Mouse (Mus musculus) T-helper 17 cell (primary cell): ENCODE results near the gene Susd1.

Experiments
- in situ Hi-C, 2 experiments: fragments of 300-600 bp; cut with MboI, MseI; formaldehyde crosslinking; loops; 1 replicate in 1 of 2; 2 replicates in 1 of 2; pipeline ENCODE4 v1.15.1; 2025; ENCODE audit warnings: high pct_unique_total_duplicates in 2 of 2

The Susd1 gene

DNA sequence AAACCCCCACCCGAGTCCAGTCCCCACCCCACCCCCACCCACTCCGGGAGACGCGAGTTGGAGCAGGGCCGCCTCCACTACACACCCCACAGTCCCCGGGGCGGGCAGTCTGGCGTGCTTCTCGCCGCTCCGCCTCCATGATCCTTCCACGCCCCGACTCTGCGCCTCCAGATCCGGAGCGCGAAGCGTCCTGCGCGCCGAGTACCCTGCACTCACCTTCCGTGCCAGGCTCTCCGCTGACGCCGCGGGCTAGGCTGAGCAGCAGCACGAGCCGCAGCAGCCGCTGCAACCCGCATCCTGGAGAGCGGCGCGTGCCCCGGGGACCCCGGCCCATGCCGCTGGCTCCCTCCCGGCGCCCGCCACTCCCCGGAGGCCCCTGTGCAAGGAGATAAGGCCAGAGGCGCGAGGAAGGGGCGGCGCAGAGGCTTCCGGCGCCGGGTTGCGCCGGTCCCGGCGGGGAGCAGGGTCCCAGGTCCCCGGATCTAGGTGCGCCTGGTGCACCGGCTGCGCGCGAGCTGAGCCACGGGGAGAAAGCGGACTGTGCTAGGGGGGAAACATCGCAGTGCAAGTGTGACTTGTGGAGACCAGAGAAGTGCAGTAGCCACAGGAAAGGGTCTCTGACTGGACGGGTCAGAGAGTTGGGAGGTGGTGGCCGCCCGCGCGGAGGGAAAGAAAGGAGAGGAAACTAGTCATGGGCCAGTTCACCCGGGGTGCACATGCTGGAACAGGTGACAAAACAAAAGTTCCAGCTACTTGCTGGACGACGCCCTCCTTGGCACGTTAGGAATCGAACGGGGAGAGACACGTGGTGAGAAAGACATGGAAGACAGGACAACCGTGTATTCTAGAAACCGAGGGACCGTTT, at the start of gene Susd1:
Susd1 (minus strand) TSS at position 644 of the 865 bp plus-strand sequence.
- in situ Hi-C loops: loop anchor here in 1 of 2 experiments (5.0 kb wide), 1 partner anchor 36 kb away; no protein-coding TSS in a partner anchor

- in situ Hi-C loops: no loop called here
Observed at GRCm38 (mm10) chr4:59471306-59471705, 32.9 kb upstream of the Susd1 start.

DNA sequence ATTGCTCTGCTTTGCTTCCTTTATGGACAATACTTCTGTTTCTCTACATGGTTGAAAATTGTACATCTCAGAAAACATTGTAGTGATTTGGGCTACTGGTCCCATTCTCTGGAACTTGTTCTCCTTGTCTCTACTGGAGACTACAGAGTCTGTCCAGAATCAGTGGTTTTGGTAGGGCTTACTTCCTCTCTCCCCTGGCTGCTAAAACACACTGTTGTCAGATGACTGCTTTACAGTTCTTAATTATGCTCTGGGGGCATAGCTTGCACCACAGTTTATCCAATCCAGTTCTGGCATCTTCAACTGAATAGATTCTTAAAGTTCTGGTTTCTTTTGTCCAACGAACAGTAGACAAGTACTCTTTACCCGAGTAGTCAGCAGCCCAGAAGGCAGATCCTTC, 27.0 kb upstream of the Susd1 start:
- in situ Hi-C loops: no loop called here

GRCm38 (mm10) chr4:59464661-59465060, 26.2 kb upstream of the Susd1 start:
- in situ Hi-C loops: no loop called here

- in situ Hi-C loops: no loop called here
Observed at GRCm38 (mm10) chr4:59462494-59462893, 24.1 kb upstream of the Susd1 start.

DNA sequence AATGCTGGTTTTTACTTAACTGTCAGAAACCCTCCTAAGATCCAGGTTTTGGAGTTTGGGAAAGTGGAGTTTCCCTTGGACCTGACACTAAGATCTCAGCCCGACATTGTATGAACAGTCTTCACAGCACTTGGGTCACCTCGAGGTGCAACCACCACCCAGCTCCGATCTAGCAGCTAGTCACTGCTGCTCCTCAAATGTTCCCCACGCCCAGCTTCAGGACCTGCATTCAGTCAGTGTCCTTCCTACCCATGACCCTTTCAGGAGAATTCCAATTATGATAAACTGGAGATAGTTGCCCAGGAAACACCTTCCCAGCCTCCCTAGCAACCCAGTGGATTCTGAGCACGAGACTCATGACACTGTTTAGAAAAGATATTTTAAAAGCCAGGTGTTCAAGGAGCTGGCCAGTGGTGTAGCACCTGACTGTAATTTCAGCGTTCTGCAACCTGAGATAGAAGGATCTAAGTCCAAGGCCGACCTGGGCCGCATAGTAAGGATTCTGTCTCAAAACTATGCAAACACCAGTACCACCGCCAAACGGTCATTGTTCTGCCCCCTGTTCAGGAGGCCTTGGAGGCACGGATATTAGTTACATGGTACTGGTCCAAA, 22.8 kb upstream of the Susd1 start:
- in situ Hi-C loops: no loop called here

- in situ Hi-C loops: loop anchor here in 1 of 2 experiments (10.0 kb wide), 1 partner anchor 115 kb away; no protein-coding TSS in a partner anchor
Observed at GRCm38 (mm10) chr4:59459216-59459955, 21.0 kb upstream of the Susd1 start.

GRCm38 (mm10) chr4:59457941-59458340, 19.5 kb upstream of the Susd1 start:
- in situ Hi-C loops: loop anchor here in 1 of 2 experiments (10.0 kb wide), 1 partner anchor 117 kb away; no protein-coding TSS in a partner anchor

- in situ Hi-C loops: loop anchor here in 1 of 2 experiments (10.0 kb wide), 1 partner anchor 118 kb away; no protein-coding TSS in a partner anchor
Observed at GRCm38 (mm10) chr4:59457091-59457490, 18.7 kb upstream of the Susd1 start.

GRCm38 (mm10) chr4:59455465-59455864, 17.0 kb upstream of the Susd1 start:
- in situ Hi-C loops: loop anchor here in 1 of 2 experiments (10.0 kb wide), 1 partner anchor 119 kb away; no protein-coding TSS in a partner anchor

GRCm38 (mm10) chr4:59454046-59454445, 15.6 kb upstream of the Susd1 start:
- in situ Hi-C loops: loop anchor here in 1 of 2 experiments (5.0 to 10.0 kb wide), 2 partner anchors 82 to 121 kb away; no protein-coding TSS in a partner anchor

DNA sequence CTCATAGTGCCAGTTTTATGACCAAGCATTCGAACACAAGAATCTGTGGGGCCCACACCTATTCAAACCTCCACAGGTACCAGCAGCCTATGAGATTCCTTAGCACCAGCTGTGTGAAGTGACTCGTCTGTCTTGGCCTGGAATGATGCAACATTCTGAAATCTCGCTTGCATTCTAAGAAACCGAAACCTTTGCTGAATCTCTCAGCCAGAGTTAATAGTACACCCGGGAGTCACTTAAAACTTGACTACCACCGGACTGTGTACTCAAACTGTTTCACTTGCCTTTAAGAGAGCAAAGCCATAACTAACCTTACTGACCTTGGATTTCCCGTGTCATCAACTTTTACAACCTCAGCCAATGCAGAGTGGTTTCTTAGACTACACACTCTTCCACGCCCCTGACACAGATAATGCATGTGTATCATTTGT, 14.1 kb upstream of the Susd1 start:
- in situ Hi-C loops: loop anchor here in 1 of 2 experiments (5.0 to 10.0 kb wide), 2 partner anchors 80 to 122 kb away; no protein-coding TSS in a partner anchor

DNA sequence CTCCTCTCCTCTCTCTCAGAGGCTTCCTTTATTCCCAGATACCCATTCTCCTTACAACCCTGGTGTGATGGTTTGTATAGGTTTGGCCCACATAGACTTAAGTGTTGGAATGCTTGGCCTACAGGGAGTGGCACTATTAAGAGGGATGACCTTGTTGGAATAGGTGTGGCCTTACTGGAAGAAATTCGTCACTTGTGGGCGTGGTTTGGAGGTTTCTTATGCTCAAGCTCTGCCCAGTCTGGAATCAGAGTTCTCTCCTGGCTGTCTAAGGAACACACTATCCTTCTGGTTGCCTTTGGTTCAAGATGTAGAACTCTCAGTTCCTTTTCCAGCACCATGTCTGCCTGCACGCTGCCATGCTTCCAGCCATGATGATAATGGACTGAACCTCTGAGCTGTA, 12.5 kb upstream of the Susd1 start:
- in situ Hi-C loops: loop anchor here in 1 of 2 experiments (5.0 to 10.0 kb wide), 2 partner anchors 79 to 124 kb away; no protein-coding TSS in a partner anchor

GRCm38 (mm10) chr4:59450234-59450854, 11.9 kb upstream of the Susd1 start:
- in situ Hi-C loops: loop anchor here in 1 of 2 experiments (5.0 to 10.0 kb wide), 2 partner anchors 78 to 124 kb away; no protein-coding TSS in a partner anchor

DNA sequence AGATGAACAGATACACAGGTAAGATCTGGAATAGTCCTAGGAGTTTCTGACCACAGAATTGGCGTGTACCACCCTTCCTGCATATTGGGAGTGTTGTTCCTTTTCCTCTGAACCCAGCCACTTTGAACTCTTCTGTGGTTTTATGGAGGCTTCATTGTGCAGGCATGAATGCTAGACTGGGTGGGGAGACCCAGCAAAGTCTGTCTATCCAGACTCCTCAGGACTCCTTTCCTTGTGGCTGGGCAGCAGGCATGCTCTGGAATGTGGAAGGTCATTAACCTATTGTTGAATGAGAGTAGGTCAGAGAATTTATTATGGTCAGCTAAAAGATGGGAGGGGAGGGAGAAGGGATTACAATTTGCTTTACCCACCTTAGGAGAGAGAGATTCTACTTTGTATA, 8.9 kb upstream of the Susd1 start:
- in situ Hi-C loops: no loop called here

DNA sequence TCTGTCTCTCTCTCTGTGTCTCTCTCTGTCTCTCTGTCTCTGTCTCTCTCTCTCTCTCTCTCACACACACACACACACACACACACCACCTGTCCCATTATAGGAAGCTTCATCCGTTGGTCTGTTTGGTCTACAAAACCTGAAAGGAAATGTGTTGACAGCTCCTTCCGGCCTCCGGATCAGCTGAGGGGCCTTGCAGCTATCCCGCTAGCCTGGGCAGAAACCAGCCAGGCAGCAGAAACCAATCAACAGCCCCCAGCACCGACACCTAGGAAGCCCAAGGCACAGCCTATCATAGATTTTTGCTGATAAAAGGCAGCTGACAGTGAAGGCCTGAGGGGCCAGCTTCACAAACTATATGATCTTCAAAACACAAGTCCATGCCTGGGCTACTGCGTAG, 7.1 kb upstream of the Susd1 start:
- in situ Hi-C loops: no loop called here

DNA sequence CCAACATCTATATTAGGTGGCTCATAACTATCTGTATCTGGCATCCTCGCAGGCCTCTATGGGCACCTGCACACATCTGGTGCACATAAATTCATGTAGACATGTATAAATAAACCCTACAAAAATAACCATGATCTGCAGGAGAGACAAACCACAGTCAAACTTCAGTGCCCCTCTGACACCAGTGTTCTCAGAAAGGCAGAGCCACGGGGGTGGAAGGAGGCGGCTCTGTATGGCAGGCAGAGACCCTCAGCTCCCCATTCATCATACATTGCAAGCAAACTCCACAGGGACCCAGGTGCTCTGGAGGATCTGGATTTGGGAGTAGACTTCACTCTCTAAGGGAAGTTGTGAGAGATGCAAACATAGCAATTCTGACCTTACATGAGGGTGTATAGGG, 6.6 kb upstream of the Susd1 start:
- in situ Hi-C loops: no loop called here

DNA sequence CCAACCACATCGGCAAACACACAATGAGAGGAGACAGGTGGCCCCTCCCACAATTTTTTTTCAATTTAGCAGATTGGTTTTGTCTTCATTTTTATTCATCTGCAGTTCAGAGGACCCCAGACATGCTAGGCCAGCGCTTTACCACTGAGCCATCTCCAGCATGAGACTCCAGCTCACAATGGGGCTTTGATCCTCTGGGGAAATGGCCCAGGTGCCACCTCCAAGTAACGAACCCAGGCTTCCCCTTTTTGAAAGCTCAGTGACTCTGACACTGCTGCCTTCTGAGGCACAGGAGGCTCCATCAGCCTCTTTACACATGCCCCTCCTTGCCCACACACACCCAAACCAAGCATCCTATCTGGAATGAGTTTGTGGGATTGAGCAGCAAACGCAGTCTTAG, 5.7 kb upstream of the Susd1 start:
- in situ Hi-C loops: no loop called here

DNA sequence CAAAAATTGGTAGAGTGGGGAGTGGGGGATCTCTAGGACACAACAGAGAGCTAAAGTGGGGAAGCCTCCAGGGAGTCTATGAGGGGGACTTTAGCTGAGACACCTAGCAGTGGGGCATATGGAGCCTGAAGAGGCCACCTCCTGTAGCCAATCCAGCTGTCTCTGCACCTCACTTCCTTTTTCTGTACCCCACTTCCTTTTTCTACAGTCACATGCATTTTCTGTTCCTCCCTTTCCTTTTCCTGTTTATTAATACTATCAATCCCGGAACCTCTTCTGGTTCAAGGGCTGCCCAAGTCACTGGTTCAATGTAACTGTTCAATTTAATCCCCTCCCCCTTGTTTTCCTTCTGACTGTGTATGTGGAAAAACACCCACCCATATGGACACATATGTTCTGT, 2.8 kb upstream of the Susd1 start:
- in situ Hi-C loops: no loop called here

GRCm38 (mm10) chr4:59439960-59440359, 1.5 kb upstream of the Susd1 start:
- in situ Hi-C loops: loop anchor here in 1 of 2 experiments (5.0 kb wide), 1 partner anchor 38 kb away; no protein-coding TSS in a partner anchor

DNA sequence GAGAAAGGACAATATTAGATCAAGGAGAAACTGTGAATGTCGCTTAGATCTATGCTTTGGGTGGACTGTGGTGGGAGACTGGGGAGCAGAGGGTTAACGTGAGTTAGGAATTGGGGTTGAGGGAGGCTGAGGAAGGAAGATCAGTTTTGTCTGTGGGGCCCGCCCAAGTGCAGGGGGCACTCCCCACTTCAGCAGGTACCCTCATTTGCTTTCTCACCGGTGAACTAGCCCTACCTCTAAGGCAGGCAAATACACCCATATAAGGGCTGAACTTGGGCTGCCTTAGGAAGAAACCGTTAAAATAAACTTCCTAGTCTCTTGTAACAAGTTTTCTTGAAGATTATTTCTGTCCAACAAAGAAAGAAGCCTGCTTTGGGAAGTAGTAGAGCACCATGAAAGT, 608 bp upstream of the Susd1 start:
- in situ Hi-C loops: loop anchor here in 1 of 2 experiments (5.0 kb wide), 1 partner anchor 37 kb away; no protein-coding TSS in a partner anchor
